Mouse (Mus musculus): ENCODE results near the gene Tert.

Gene Tert

DNA sequence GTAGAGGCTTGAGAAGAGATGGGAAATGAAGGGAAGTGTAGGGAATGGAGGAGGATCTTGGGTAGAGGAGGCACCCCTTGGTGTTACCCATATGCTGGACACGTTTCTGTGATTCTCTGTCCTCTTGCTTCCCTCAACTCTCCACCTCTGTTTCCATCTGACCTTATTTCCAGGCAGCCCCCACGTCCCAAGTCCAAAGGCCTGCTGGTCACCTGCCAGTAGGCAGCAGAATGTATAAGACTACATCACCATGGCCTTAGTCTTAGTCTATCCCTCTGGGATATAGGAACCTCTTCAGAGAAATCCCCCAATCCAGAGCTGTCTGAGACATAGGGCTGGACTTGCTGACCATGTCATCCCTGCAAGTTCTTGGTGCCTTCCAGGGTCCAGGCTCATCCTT lies 52.6 kb downstream of the Tert start:
- no peak for DNase-seq

DNA sequence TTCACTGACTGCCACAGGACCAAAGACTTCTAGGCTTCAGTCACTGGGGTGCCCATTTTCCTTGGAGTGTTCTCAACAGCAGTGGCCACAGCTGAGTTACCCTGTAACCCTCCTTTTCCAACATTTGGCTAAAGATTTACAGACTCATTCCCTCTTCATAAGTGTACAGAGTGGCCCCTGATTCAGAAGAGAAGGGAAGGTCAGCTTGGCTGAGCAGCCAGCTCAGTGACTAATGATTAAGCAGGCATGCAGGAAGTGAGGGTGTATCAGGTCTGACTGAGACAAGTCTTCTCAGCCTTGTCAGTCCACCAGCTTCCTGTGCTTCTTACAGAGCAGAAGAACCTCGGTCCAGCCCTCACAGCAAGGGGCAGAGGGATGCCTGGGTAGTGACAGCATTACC lies 53.7 kb downstream of the Tert start:
- no peak for DNase-seq

DNA sequence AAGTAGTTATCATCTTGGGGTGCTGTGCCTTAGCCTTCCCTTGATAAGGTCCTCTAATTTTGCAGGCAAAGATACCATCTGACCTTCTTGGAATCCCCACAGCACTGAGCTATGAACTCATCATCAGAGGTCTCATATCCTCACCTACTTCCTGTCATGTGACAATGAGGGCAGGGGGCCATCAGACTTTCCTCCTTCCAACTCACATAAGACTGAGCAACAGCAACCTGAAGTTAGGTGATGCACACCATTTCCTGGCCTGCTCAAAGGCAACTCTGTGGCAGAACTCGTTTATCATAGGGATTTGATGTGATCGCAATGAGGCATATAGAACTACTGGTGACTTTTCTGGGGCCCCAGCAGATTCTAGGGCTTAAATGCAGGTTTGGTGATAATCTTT lies 55.5 kb downstream of the Tert start:
- no peak for DNase-seq

DNA sequence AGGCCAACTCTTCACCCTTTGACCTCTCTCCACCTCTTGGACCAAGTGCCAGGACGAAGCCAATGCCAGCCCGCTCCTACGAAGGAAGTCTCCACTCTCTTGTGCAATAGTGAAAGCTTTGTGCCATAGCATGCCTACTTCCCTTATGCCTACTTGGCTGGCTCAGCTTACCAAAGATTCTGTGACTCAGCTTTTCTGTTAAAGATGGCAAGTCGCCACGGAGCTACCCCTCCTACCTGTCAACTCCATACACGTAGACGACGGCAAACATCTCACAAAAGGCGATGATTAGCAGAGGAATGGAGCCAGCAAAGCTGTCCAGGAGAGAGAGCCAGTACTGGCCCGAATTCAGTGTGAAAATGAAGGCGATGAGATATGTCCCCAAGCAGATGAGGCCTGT lies 57.0 kb downstream of the Tert start:
- no peak for DNase-seq

DNA sequence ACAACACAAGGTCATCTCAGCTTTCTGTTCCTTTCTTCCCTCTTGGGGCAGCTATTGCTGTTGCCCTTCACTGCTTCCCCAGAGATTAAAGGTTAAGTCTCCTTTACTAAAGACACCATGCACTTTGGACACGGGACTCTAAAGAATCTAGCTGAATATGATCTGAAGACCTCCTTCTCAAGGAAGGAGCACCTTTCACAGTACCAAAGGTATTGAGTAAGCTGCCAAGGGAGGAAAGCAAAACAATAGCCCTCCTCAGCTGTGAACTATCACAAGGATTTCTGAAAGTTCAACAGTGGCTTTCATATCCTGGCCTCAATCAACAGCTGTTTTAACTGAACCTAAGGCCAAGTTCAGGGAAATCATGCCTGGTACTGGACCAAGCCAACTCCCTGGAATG lies 57.7 kb downstream of the Tert start:
- DNase-seq = no peak

DNA sequence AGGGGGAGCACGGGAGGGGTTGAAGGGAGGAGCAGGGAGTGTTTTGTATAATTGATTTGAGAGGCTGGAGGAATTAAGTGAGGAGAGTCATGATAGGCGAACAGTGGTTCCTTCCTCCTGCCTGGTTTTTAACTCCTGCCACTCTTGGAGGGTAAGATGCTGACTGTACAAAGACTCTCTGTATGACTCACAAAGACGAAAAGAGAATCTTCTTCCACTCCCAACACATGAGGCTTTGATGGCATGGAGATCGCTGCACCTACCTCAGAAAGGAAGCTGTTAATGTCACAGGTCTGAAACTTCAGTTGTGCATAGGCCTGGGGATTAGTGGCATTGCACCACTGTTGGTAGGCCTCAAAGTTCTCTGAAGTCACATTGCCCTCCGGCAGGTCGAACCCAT lies 58.8 kb downstream of the Tert start:
- no peak for DNase-seq

DNA sequence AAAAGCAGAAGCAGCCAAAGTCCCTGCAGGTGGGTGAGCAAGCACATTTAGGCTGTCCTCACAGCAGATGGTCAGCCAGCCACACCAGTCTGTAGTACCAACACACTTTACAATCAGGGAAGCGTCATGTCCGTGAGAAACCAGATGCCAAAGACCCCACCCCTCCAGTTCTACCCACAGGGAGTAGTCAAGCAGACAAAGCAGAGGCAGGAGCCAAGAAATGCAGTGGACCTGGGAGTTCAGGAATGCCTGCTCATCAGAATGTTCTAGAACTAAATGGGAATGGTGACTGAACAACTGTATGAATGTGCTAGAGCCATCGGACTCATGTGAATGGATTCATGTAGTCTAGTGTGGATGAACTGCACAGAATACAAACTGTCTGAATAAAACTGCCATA lies 60.9 kb downstream of the Tert start:
- no peak for DNase-seq

DNA sequence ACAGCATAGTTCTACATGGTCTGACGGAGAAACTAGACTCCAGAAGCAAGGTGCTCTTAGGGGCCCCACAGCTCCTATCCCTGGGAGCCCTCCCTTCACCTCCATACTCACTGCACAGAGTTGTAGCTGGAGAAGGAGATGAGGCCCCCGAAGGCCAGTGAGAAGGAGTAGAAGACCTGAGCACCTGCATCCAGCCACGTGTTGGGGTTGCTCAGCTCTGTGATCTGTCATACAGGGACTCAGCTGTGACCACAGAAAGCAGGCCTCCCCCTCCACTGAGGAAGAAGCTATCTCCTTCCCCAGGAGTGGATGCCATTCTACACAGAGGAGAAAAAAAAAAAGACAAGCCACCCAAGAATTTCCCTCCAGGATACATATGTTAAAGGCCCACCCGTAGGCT lies 62.2 kb downstream of the Tert start:
- no peak for DNase-seq

DNA sequence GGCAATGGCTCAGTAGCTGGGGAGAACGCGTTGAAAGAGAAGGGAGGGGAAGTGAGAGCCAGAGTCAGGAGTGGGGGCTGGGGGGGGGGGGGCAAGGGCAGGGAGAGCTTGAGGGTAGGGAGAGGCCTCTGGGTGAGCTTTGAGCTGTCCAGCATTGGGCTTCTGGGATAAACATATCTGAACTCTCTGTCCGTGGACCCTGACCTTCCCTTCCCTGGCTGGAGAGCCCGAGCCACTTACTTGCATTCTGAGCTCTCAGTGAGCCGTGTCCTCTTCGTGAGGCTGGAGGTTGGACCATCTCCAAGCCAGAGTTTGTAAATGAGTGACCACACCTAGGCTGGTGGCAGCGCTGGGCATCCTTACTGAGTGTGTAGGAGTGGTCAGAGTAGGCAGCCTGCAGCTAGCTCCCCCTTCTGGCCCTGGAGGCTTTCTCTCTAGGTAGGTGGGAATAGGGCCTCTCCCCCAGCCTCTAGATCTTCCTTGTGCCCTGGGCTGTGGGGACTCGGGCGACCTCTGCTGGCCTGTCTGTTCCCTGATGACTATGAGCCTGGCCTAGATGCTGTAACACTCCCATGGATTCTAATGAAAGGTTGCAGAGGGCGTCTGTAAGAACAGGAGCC lies 65.6 kb downstream of the Tert start:
- peak; percentile 77 for DNase-seq

DNA sequence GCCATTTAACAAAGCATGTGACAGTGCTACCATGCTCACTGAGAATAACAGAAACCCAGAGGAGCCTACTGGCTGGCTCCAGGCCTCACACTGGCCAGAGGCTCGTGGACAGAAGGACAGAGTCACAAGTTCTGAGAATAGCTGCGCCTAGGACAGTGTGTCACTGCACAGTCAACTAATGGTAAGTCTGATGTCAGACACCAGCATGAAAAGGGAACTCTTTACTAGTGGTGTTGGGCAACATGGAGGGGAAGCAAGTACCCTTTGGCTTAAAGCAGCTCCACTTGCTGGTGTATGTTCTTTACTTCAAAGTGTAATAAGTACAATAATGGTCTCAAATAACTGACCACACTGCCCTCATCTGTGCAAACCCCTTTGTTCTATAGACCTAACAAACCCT lies 66.6 kb downstream of the Tert start:
- no peak for DNase-seq

DNA sequence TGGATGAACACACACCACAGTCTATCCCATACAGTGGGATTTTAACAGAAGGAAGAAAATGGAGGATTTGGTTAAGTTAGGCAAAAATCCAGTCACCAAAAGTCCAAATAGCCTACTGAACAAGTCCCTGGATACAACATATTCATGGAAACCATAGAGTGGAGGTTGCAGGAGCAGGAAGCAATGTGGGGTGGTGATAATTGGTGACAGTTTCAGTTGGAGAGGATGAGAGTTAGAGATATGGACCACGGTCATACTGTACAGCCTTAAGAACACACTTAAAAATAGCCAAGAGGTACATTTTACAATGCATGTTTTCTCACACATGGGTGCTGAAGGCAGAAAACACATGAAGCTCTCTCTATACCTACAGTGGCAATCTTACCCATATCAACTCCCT lies 68.3 kb downstream of the Tert start:
- DNase-seq = no peak

DNA sequence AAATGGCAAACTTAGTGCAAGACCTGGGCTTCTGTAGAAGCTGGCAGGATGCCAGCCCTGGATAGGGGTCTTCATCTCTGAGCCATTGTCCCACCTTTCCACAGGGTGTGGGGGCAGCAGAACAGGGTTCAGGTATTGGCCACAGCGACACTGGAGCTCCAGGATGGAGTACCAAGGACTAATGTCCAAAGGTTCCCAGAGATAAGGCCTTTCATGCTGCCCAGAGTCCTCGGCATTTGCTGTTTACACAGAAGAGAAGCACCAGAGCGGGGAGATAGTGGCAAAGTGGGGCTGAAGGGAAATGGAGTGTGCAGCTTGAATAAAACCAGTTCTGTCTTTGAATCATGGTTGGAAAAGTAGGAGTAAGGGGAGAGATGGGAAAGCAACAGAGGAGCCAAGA lies 69.8 kb downstream of the Tert start:
- DNase-seq = no peak
